Mouse (Mus musculus): ENCODE measurements at regions not wholly inside any gene's neighbourhood (a gene's known extent, or its start where the extent isn't known, plus 50 kb on each side); places are given as distances from the start of the nearest gene placed in this dataset.

- peak in 1 of 2 experiments; percentile 2 for DNase-seq
These were observed 856.0 kb upstream of the Nectin3 start for GRCm38 (mm10) chr16:47354279-47354678.

- DNase-seq, result no peak
These were observed 889.1 kb upstream of the Dppa4 start for GRCm38 (mm10) chr16:47394398-47394797.

- DNase-seq, result no peak
These were observed 876.5 kb upstream of the Dppa4 start for GRCm38 (mm10) chr16:47407067-47407466.

GRCm38 (mm10) chr16:47418680-47419252 lies 864.8 kb upstream of the Dppa4 start:
- DNase-seq, result peak; percentile 10 to 19

GRCm38 (mm10) chr16:47445083-47445482 lies 838.5 kb upstream of the Dppa4 start:
- DNase-seq, result no peak

- peak; percentile 2 to 11 for DNase-seq
These were observed 808.0 kb upstream of the Dppa4 start for GRCm38 (mm10) chr16:47475441-47476081.

GRCm38 (mm10) chr16:47482071-47482470 lies 801.5 kb upstream of the Dppa4 start:
- no peak for DNase-seq

- no peak for DNase-seq
These were observed 795.0 kb upstream of the Dppa4 start for GRCm38 (mm10) chr16:47488525-47488924.

GRCm38 (mm10) chr16:47525857-47526256 lies 757.7 kb upstream of the Dppa4 start:
- DNase-seq, result no peak

GRCm38 (mm10) chr16:47526613-47527012 lies 756.9 kb upstream of the Dppa4 start:
- DNase-seq, result no peak

- DNase-seq, result no peak
These were observed 747.0 kb upstream of the Dppa4 start for GRCm38 (mm10) chr16:47536524-47536923.

GRCm38 (mm10) chr16:47551101-47551500 lies 732.4 kb upstream of the Dppa4 start:
- no peak for DNase-seq

- peak; percentile 51 to 73 for DNase-seq
These were observed 715.5 kb upstream of the Dppa4 start for GRCm38 (mm10) chr16:47568051-47568450.

- no peak for DNase-seq
These were observed 684.1 kb upstream of the Dppa4 start for GRCm38 (mm10) chr16:47599476-47599875.

Measured in cerebellum, postnatal 10 days (tissue).